Mouse (Mus musculus) urinary bladder, postnatal 14 days (tissue): ENCODE measurements around the gene Impdh1.

Source experiments
- DNase-seq: peaks from one replicate; pipeline ENCODE4 v3.0.0; 2021; ENCODE audit warnings: low spot score

Impdh1 gene

GRCm38 (mm10) chr6:29213436-29213835, 2.7 kb downstream of the Impdh1 start:
- DNase-seq: no peak

- DNase-seq: peak; percentile 81
Measured at GRCm38 (mm10) chr6:29211806-29212492, 4.2 kb downstream of the Impdh1 start.

- DNase-seq: no peak
Measured at GRCm38 (mm10) chr6:29211146-29211545, 5.0 kb downstream of the Impdh1 start.

- DNase-seq: no peak
Measured at GRCm38 (mm10) chr6:29210231-29210936, 5.8 kb downstream of the Impdh1 start.

GRCm38 (mm10) chr6:29208178-29208577, 8.0 kb downstream of the Impdh1 start:
- no peak for DNase-seq

- no peak for DNase-seq
Measured at GRCm38 (mm10) chr6:29207017-29207416, 9.1 kb downstream of the Impdh1 start.

GRCm38 (mm10) chr6:29206006-29206405, 10.2 kb downstream of the Impdh1 start:
- no peak for DNase-seq

- DNase-seq: peak; percentile 50
Measured at GRCm38 (mm10) chr6:29204932-29205614, 11.1 kb downstream of the Impdh1 start.

GRCm38 (mm10) chr6:29203861-29204585, 12.1 kb downstream of the Impdh1 start:
- no peak for DNase-seq

GRCm38 (mm10) chr6:29203096-29203495, 13.1 kb downstream of the Impdh1 start:
- DNase-seq: no peak

GRCm38 (mm10) chr6:29201988-29202387, 14.2 kb downstream of the Impdh1 start:
- no peak for DNase-seq

GRCm38 (mm10) chr6:29201341-29201740, 14.8 kb downstream of the Impdh1 start:
- DNase-seq: no peak

- DNase-seq: no peak
Measured at GRCm38 (mm10) chr6:29200496-29200895, 15.7 kb downstream of the Impdh1 start.

- no peak for DNase-seq
Measured at GRCm38 (mm10) chr6:29199223-29199855, 16.8 kb downstream of the Impdh1 start.

- peak; percentile 92 for DNase-seq
Measured at GRCm38 (mm10) chr6:29198309-29199222, 17.6 kb downstream of the Impdh1 start.

- DNase-seq: peak; percentile 8
Measured at GRCm38 (mm10) chr6:29195846-29196698, 20.1 kb downstream of the Impdh1 start.

GRCm38 (mm10) chr6:29195146-29195545, 21.0 kb downstream of the Impdh1 start:
- no peak for DNase-seq

GRCm38 (mm10) chr6:29193961-29194750, 22.0 kb downstream of the Impdh1 start:
- peak; percentile 22 for DNase-seq

- no peak for DNase-seq
Measured at GRCm38 (mm10) chr6:29187936-29188335, 28.2 kb downstream of the Impdh1 start.
